ENCODE assay signal across 11 mouse cellular contexts in the genomic region with DNA sequence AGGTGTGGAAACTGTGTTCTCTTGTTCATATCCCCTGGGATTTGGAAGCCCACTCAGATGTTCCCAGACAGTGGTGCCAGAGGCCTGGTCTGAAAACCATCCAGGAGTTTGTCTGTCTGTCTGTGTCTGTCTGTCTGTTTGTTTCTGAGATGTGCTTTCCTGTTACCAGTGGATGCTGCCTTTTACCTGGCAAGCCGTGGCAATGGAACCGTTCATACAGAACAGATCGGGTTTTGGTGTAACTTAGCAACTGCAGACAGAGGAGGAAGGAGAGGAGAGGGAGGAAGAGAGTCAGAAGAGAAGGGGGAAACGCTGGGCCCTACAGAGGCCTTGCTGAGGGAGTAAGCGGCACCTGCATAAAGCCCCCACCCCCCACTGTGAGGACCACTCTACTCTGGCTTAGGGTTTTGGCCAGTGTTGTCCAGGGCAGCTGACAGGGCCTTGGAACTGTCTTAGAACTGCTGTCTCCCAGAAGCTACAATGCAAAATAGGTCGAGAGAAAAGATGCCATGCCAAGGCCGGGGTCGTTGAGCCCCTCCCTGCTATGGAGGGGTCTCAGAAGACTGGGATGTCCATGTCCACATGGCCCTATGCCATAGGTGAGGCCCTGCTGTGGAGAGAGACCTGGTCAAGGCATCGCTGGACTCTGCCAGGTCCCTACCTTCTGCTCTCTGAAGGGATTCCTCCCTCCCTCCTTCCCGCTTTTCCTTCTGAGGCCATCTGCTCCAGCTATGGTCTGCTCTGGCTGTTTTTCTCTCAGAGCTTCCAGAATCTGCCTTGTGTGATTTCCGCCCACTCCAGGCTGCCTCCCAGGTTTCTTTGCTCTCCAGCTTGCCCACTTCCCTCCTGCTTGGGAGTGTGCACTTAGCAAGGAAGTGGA. TPM values are rescaled to one million over a fixed set of nuclear protein-coding genes. Genes with fewer than 3 reads are reported as not detected.
A peak's percentile ranks its signal among the peaks of the same experiment; 100 is the strongest.
DNase-seq lines count a peak whose midpoint lies in the region; ATAC-seq and TF ChIP-seq lines count a peak whose summit lies in the region.
"Had no signal": no experiment of that assay in that cellular context is flagged by ENCODE, and none has a peak within 500 bp of the region (broad histone marks: within the 10 kb centered on the region; RNA-seq: fewer than 3 reads in every experiment).

No protein-coding gene starts in this region.

- no peak overlapping the region for H3K4me3 ChIP-seq in hindbrain, postnatal 0 days (ENCODE audit: low read length)
- H3K4me3 ChIP-seq in hindbrain, embryonic 10.5 days, result no peak overlapping the region
- H3K4me3 ChIP-seq: limb, embryonic 12.5 days; myocyte had no signal

- 60% methylated on average over 11 of the region's 11 CpGs for WGBS in hindbrain, postnatal 0 days
- 75% methylated on average over 11 of the region's 11 CpGs for WGBS in hindbrain, embryonic 10.5 days

- H3K27ac ChIP-seq in hindbrain, postnatal 0 days, result peak overlapping the region; percentile 54; the same call in 1 of the 2 replicates
- H3K27ac ChIP-seq in hindbrain, embryonic 10.5 days, result no peak overlapping the region
- H3K27ac ChIP-seq: limb, embryonic 12.5 days had no signal

- no peaks in the 10 kb centered on the region for H3K27me3 ChIP-seq in hindbrain, postnatal 0 days (ENCODE audit: insufficient read depth, low read length)
- peaks cover 81% of the 10 kb centered on the region for H3K27me3 ChIP-seq in hindbrain, embryonic 10.5 days (ENCODE audit: insufficient read depth, poor library complexity, severe bottlenecking)

- no peak for ATAC-seq in hindbrain, postnatal 0 days

- H3K9ac ChIP-seq in hindbrain, postnatal 0 days (replicated peaks; ENCODE audit: low read length), result no peak overlapping the region
- H3K9ac ChIP-seq: limb, embryonic 12.5 days had no signal

- peak overlapping the region; percentile 80 for H3K4me2 ChIP-seq in hindbrain, postnatal 0 days (ENCODE audit: low read depth, low read length)
- H3K4me2 ChIP-seq: limb, embryonic 12.5 days had no signal

- H3K36me3 ChIP-seq in hindbrain, postnatal 0 days (ENCODE audit: insufficient read depth, low read length), result no peaks in the 10 kb centered on the region
- H3K36me3 ChIP-seq in hindbrain, embryonic 10.5 days, result no peaks in the 10 kb centered on the region
- H3K36me3 ChIP-seq: limb, embryonic 12.5 days had no signal

- H3K9me3 ChIP-seq in hindbrain, postnatal 0 days (ENCODE audit: low read length), result no peaks in the 10 kb centered on the region
- H3K9me3 ChIP-seq in hindbrain, embryonic 10.5 days, result no peaks in the 10 kb centered on the region
- H3K9me3 ChIP-seq: limb, embryonic 12.5 days had no signal

- TF ChIP-seq CTCF in hindbrain, postnatal 0 days (IDR thresholded peaks at IDR 0.05; ENCODE audit: low read depth), result no peak

- H3K4me1 ChIP-seq in hindbrain, postnatal 0 days (ENCODE audit: insufficient read depth, low read length), result peaks cover 21% of the 10 kb centered on the region
- H3K4me1 ChIP-seq in hindbrain, embryonic 10.5 days (replicated peaks), result peaks cover 23% of the 10 kb centered on the region

- peak; percentile 44 for DNase-seq in hindbrain, postnatal 0 days (ENCODE audit: low spot score)
- DNase-seq in hindbrain, embryonic 10.5 days (ENCODE audit: low spot score), result no peak
- peak; percentile 94 for DNase-seq in cerebellum, adult 9-11 months
- DNase-seq in layer of hippocampus, adult 8-10 months (ENCODE audit: low spot score in 2 of 2), result peak; percentile 81 to 84
- peak; percentile 55 for DNase-seq in right cerebral cortex, postnatal 14 days
- DNase-seq in lung, postnatal 36 days, result no peak
- DNase-seq in heart, adult 9 months (ENCODE audit: low spot score in 2 of 2), result no peak
- DNase-seq: lung, postnatal 14 days; thymus, adult 2 months had no signal

RNA-seq across cellular contexts. Expression of a gene that starts 2.0 kb away (rescaled TPM):
- total RNA-seq in hindbrain, postnatal 0 days (2014; rRNA removed), result 12.5 and 14.3 TPM in 2 replicates
- 6.5 and 7.0 TPM in 2 replicates for polyA plus RNA-seq in hindbrain, postnatal 0 days (2015; fragmentation: Nextera tagmentation; extraction: Ambion mirVana)
- polyA plus RNA-seq in hindbrain, embryonic 10.5 days (2016; fragmentation: Nextera tagmentation; extraction: Ambion mirVana), result 0.06 TPM in 1 of 2 replicates, not detected in the other
- 100 to 1,000 TPM; 183 to 212 (median 202) TPM for total RNA-seq in layer of hippocampus, adult 8-10 months (2022)
- polyA plus RNA-seq: limb, embryonic 12.5 days had no signal

Comparison
In these comparisons a context has a peak if more than half of its experiments do, and no peak if none do; other contexts are left out.
1. DNase-seq: peak in hindbrain, postnatal 0 days (single experiment), cerebellum, adult 9-11 months (single experiment), layer of hippocampus, adult 8-10 months (2 of 2) and right cerebral cortex, postnatal 14 days (single experiment); none in hindbrain, embryonic 10.5 days (single experiment), lung, postnatal 36 days (single experiment) and heart, adult 9 months (0 of 2).
2. RNA of a gene that starts 2.0 kb away (total RNA-seq): 183 to 212 TPM in layer of hippocampus, adult 8-10 months; 12.5 to 14.3 TPM in hindbrain, postnatal 0 days; every median in the first group is over 10 times any median in the second.